In the genomic region with DNA sequence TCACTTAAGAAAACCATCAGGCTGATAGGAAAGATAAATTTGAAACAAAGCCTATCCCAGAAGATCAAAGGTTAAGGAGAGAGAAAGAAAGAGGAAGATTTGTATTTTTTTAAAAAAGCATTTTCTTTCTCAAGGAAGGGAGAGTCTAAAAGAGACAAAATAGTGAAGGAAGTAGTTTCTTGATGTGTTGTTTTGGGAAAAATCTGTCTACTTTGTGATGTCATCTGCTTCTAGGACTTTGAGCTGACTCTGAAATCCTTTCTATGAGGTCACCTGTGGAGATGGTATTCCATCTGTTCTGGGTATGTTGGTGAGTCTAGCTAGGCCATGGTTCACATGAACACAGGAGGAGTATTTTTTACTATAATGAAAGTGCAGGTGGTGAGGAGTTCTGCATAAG, we compare ENCODE assay signal across 23 mouse cellular contexts. TPM values are rescaled to one million over a fixed set of nuclear protein-coding genes. Genes with fewer than 3 reads are reported as not detected.
"Had no signal": no experiment of that assay in that cellular context is flagged by ENCODE, and none has a peak within 500 bp of the region (broad histone marks: within the 10 kb centered on the region; RNA-seq: fewer than 3 reads in every experiment).

A gene (plus strand): TSS at position 301 of the 400 bp plus-strand sequence.

- H3K4me1 ChIP-seq: neural tube, embryonic 12.5 days; neural tube, embryonic 13.5 days; neural tube, embryonic 15.5 days; stomach, embryonic 15.5 days had no signal

- H3K27me3 ChIP-seq: neural tube, embryonic 12.5 days; neural tube, embryonic 13.5 days; neural tube, embryonic 15.5 days; stomach, embryonic 15.5 days had no signal

- H3K4me3 ChIP-seq: neural tube, embryonic 12.5 days; neural tube, embryonic 13.5 days; neural tube, embryonic 15.5 days; stomach, embryonic 15.5 days had no signal

- H3K9ac ChIP-seq: neural tube, embryonic 12.5 days; neural tube, embryonic 13.5 days; neural tube, embryonic 15.5 days; stomach, embryonic 15.5 days had no signal

- H3K27ac ChIP-seq: neural tube, embryonic 12.5 days; neural tube, embryonic 13.5 days; neural tube, embryonic 15.5 days; stomach, embryonic 15.5 days; stomach, postnatal 0 days had no signal

- H3K9me3 ChIP-seq: neural tube, embryonic 12.5 days; neural tube, embryonic 13.5 days; neural tube, embryonic 15.5 days; stomach, embryonic 15.5 days had no signal

- DNase-seq: retina, postnatal 1 day; right cerebral cortex, adult 18-20 months; right cerebral cortex, postnatal 14 days; right cerebral cortex, postnatal 25 days; right cerebral cortex, postnatal 4 days; spleen, adult 18-20 months; thymus, adult 18-20 months; thymus, adult 2 months; thymus, postnatal 14 days; thymus, postnatal 25 days; thymus, postnatal 36 days; thymus, postnatal 4 days had no signal

- H3K36me3 ChIP-seq: neural tube, embryonic 12.5 days; neural tube, embryonic 13.5 days; neural tube, embryonic 15.5 days; stomach, embryonic 15.5 days had no signal

- H3K4me2 ChIP-seq: neural tube, embryonic 12.5 days; neural tube, embryonic 13.5 days; neural tube, embryonic 15.5 days; stomach, embryonic 15.5 days had no signal

RNA-seq across cellular contexts. Expression of the gene that starts here (rescaled TPM):
- polyA plus RNA-seq: neural tube, embryonic 11.5 days; neural tube, embryonic 12.5 days; neural tube, embryonic 13.5 days; neural tube, embryonic 14.5 days; neural tube, embryonic 15.5 days; small intestine, adult 2 months; spleen, adult 2 months; stomach, embryonic 14.5 days; stomach, postnatal 0 days; thymus, adult 2 months; thymus, postnatal 0 days had no signal
